Mouse (Mus musculus) liver, embryonic 16.5 days (tissue): ENCODE data around the gene Cadm4. TPM values are rescaled to one million over a fixed set of nuclear protein-coding genes. Genes with fewer than 3 reads are reported as not detected.

Source experiments
- ATAC-seq: fragments of 200-750 bp; cut with Nextera tagmentation; 2 replicates; pipeline ENCODE4 v1.8.0; 2017; ENCODE audit warnings: low read depth, mild to moderate bottlenecking, moderate number of reproducible peaks, moderate library complexity
- H3K27ac ChIP-seq: fragments of 300-500 bp; sonication (generic); 2 replicates; pipeline ENCODE4 v1.5.1; 2014; ENCODE audit warnings: mild to moderate bottlenecking, low read length
- H3K27me3 ChIP-seq: fragments of 300-500 bp; sonication (generic); 2 replicates; pipeline ENCODE4 v1.6.1; 2014; ENCODE audit warnings: low read depth, low read length, mixed read lengths; ENCODE audit not compliant: control insufficient read depth, insufficient read depth
- H3K36me3 ChIP-seq: fragments of 300-500 bp; sonication (generic); 2 replicates; pipeline ENCODE4 v1.6.1; 2014; ENCODE audit warnings: mild to moderate bottlenecking; ENCODE audit not compliant: control insufficient read depth, insufficient read depth
- H3K4me1 ChIP-seq: fragments of 300-500 bp; sonication (generic); 2 replicates; pipeline ENCODE4 v1.6.1; 2014; ENCODE audit warnings: low read depth, low read length, mixed read lengths; ENCODE audit not compliant: control insufficient read depth
- H3K4me2 ChIP-seq: fragments of 300-500 bp; sonication (generic); 2 replicates; pipeline ENCODE4 v1.6.1; 2014; ENCODE audit warnings: low read depth, low read length, mixed read lengths
- H3K4me3 ChIP-seq: fragments of 300-500 bp; sonication (generic); 2 replicates; pipeline ENCODE4 v1.5.1; 2014; ENCODE audit warnings: low read depth, mild to moderate bottlenecking, low read length
- H3K9ac ChIP-seq: fragments of 300-500 bp; sonication (generic); 2 replicates; pipeline ENCODE4 v1.6.1; 2014; ENCODE audit warnings: low read depth, low read length
- H3K9me3 ChIP-seq: fragments of 300-500 bp; sonication (generic); replicated peaks from 2 replicates; pipeline ENCODE4 v1.6.1; 2016; ENCODE audit warnings: low read length; ENCODE audit not compliant: control insufficient read depth
- WGBS: fragments of 180-500 bp; shearing (Covaris S2); extraction: QIAGEN DNeasy Blood & Tissue Kit; methylation state at CpG from one replicate; pipeline ENCODE4 v1.1.7; 2014; ENCODE audit not compliant: insufficient replicate concordance; 5-methylcytosine and 5-hydroxymethylcytosine counted together
- polyA plus RNA-seq: library from polyadenylated mRNA; unstranded; fragments of >200 nt; fragmentation: Nextera tagmentation; extraction: Ambion mirVana; gene quantifications from 2 replicates; pipeline ENCODE4 v1.2.1, GENCODE M21; 2015

The Cadm4 gene
- polyA plus RNA-seq: 0.24 TPM in 1 of 2 replicates, not detected in the other

DNA sequence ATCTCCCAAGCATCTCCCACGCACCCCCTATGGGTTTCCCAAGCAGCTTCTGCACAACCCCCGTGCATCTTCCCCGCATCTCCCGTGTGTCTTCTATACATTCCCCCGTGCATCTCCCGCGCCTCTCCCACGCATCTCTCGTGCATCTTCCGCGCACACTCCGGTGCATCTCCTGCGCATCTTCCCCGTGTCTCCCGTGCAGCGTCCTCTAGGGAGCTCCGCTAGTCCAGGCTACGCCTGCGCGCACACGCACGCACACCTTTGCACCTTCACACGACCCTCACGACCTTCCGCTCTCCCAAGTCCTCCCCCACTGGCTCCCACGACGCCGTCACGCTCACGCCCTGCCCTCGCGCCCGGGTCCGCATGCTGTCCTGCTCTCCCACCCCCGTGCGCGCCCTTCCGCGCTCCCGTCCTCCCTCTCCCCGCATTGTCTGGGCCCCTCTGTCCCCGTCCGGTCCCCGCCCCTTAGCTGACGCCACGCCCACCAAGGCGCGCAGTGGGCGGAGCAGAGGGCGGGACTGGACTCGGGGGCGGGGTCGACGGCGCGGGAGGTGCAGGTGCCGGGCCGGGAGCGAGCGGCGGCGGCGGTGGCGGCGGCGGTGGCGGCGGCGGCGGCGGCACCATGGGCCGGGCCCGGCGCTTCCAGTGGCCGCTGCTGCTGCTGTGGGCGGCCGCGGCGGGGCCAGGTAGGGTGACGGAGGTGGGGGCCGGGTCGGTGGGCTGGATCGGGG, at the start of gene Cadm4:
TSS of gene Cadm4 (plus strand) at position 550 of the 734 bp plus-strand sequence.
- WGBS: under 1% methylated on average over 70 of the region's 83 CpGs
- peaks cover 46% of the 10 kb centered on the region for H3K27me3 ChIP-seq
- ATAC-seq: peak; percentile 83
- peak within 1 kb of the TSS; percentile 77 for H3K4me2 ChIP-seq
- H3K9me3 ChIP-seq: no peaks in the 10 kb centered on the region
- no peak within 1 kb of the TSS for H3K9ac ChIP-seq
- H3K27ac ChIP-seq: no peak within 1 kb of the TSS
- H3K4me3 ChIP-seq: peak within 1 kb of the TSS; percentile 54
- H3K4me1 ChIP-seq: peaks cover 8% of the 10 kb centered on the region
- H3K36me3 ChIP-seq: no peaks in the 10 kb centered on the region

- no peak overlapping the region for H3K4me3 ChIP-seq
- H3K36me3 ChIP-seq: no peaks in the 10 kb centered on the region
- no peaks in the 10 kb centered on the region for H3K4me1 ChIP-seq
- H3K4me2 ChIP-seq: no peak overlapping the region
- ATAC-seq: no peak
- H3K27ac ChIP-seq: no peak overlapping the region
- H3K9ac ChIP-seq: no peak overlapping the region
- H3K27me3 ChIP-seq: peaks cover 10% of the 10 kb centered on the region; the same call in 1 of the 2 replicates
- 67% methylated on average over 5 of the region's 5 CpGs for WGBS
- H3K9me3 ChIP-seq: no peaks in the 10 kb centered on the region
These were observed 46.5 kb upstream of the Cadm4 start for GRCm38 (mm10) chr7:24435305-24435704.

DNA sequence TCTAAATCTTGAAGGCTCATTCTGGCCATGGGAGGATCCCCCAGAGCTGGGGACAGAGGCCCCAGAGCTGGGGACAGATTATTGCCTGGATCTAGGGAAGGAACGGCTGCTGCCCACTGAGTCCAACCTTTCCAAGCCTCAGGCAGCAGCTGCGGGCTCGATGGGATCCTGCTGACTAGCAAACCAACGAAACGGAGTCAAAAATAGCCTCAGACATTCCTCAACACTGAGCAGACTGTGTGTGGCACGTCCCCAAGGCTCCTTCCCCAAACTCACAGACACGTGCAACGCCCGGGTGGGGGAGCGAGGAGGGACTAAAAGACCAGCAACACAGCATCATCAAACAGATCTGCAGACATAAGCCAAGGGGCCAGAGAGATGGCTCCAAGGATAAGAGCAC, 43.8 kb upstream of the Cadm4 start:
- Histone ChIP-seq H3K4me1 (no peaks in the 10 kb centered on the region), H3K27ac (no peak overlapping the region), H3K4me2 (no peak overlapping the region), H3K9ac (no peak overlapping the region), H3K36me3 (no peaks in the 10 kb centered on the region), H3K4me3 (no peak overlapping the region), H3K27me3 (peaks cover 3% of the 10 kb centered on the region; the same call in 1 of the 2 replicates), H3K9me3 (no peaks in the 10 kb centered on the region)
- WGBS: 49% methylated on average over 10 of the region's 10 CpGs
- no peak for ATAC-seq

DNA sequence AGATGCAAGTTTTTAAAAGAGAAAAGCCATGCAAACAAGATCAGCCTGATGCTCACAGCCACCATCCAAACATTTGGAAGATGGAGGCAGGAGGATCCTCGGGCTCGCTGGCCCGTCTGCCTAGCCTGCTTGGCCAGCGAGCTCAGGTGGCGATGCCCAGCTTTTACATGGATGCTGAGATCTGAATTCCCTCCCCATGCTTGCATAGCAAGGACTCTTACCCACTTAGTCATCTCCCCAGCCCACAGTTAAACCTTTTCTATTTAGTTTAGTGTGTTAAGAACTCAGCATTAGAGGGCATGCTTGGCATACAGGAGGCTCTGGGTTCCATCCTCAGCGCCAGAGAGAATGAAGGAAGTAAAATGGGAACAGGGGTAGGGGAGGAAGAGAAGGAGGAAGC, 42.6 kb upstream of the Cadm4 start:
- no peak for ATAC-seq
- Histone ChIP-seq H3K4me3 (no peak overlapping the region), H3K4me1 (no peaks in the 10 kb centered on the region), H3K4me2 (no peak overlapping the region), H3K27me3 (no peaks in the 10 kb centered on the region), H3K9ac (no peak overlapping the region), H3K36me3 (no peaks in the 10 kb centered on the region), H3K27ac (no peak overlapping the region), H3K9me3 (no peaks in the 10 kb centered on the region)
- WGBS: 72% methylated on average over 6 of the region's 6 CpGs

- Histone ChIP-seq H3K27me3 (no peaks in the 10 kb centered on the region), H3K36me3 (no peaks in the 10 kb centered on the region), H3K4me2 (no peak overlapping the region), H3K9me3 (no peaks in the 10 kb centered on the region), H3K9ac (no peak overlapping the region), H3K27ac (no peak overlapping the region), H3K4me1 (no peaks in the 10 kb centered on the region), H3K4me3 (no peak overlapping the region)
- 46% methylated on average over 7 of the region's 7 CpGs for WGBS
- no peak for ATAC-seq
These were observed 41.9 kb upstream of the Cadm4 start for GRCm38 (mm10) chr7:24439891-24440290.

DNA sequence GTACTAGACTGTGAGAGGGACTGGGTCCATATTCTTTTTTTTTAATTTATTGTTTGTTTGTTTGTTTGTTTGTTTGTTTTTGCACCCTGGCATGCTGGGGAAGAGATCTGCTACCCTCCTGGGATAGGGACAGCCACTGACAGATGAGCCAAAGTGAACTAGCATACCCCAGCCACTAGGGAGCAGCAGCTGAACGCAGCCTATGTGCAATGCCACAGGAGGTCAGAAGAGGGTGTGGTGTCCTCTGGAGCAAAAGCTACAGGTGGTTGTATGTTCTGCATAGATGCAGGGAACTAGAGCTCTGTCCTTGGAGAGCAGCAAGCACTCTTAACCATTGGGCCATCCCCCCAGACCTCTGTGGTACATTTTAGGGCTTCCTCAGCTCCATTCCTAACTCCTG, 40.0 kb upstream of the Cadm4 start:
- Histone ChIP-seq H3K9ac (no peak overlapping the region), H3K27me3 (no peaks in the 10 kb centered on the region), H3K9me3 (no peaks in the 10 kb centered on the region), H3K4me1 (no peaks in the 10 kb centered on the region), H3K4me2 (no peak overlapping the region), H3K36me3 (no peaks in the 10 kb centered on the region), H3K4me3 (no peak overlapping the region), H3K27ac (0 out of 2 replicates have a peak overlapping the region, but pooled peaks have one; percentile 48)
- peak; percentile 62 for ATAC-seq
- WGBS: 10% methylated on average over 1 of the region's 1 CpGs

- WGBS: 51% methylated on average over 8 of the region's 8 CpGs
- Histone ChIP-seq H3K36me3 (no peaks in the 10 kb centered on the region), H3K27ac (peak overlapping the region; percentile 48; the same call in 1 of the 2 replicates), H3K4me2 (no peak overlapping the region), H3K4me3 (no peak overlapping the region), H3K9me3 (no peaks in the 10 kb centered on the region), H3K9ac (no peak overlapping the region), H3K27me3 (no peaks in the 10 kb centered on the region), H3K4me1 (no peaks in the 10 kb centered on the region)
- peak; percentile 38; the same call in 1 of the 2 replicates for ATAC-seq
These were observed 39.5 kb upstream of the Cadm4 start for GRCm38 (mm10) chr7:24442313-24442712.

DNA sequence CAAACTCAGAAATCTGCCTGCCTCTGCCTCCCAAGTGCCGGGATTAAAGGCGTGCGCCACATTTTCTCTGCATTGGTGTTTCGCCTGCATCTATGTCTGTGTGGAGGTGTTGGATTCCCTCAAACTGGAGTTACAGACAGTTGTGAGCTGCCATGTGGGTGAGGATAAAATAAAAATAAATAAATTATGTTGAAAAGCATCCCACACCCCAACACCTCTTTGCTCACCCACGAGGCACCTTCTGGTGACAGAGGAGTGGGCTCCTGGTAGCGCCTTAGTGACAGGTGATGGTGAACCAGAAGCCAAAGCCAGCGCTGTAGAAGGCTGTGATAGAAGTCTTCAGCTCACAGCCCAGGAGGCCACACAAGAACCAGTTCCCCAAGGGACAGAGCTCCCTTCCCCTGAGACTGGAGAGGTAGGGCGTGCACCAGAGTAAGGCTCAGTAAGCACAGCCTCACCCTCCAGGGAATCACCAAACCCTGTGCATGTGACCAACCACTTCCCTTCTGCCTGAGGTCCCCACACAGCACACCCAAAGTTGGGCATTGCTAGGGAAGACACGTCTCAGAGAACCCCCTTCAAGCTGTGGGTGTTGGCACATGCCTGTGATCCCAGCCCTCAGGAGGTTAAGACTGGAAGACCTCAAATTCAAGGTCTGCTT, 36.4 kb upstream of the Cadm4 start:
- peak; percentile 54 for ATAC-seq
- H3K4me2 ChIP-seq: no peak overlapping the region
- WGBS: 55% methylated on average over 9 of the region's 9 CpGs
- peaks cover 1% of the 10 kb centered on the region; the same call in 1 of the 2 replicates for H3K4me1 ChIP-seq
- no peak overlapping the region for H3K9ac ChIP-seq
- H3K9me3 ChIP-seq: no peaks in the 10 kb centered on the region
- H3K27me3 ChIP-seq: no peaks in the 10 kb centered on the region
- H3K4me3 ChIP-seq: no peak overlapping the region
- no peak overlapping the region for H3K27ac ChIP-seq
- H3K36me3 ChIP-seq: no peaks in the 10 kb centered on the region
